Comparison of ENCODE assay signal across 8 mouse cellular contexts in genomic region chr7:127842001-127842718, GRCm38 (mm10). TPM values are rescaled to one million over a fixed set of nuclear protein-coding genes. Genes with fewer than 3 reads are reported as not detected.
DNase-seq lines count a peak whose midpoint lies in the region; ATAC-seq lines count a peak whose summit lies in the region.

No protein-coding gene starts in this region.

- peak overlapping the region; percentile 81 for H3K9ac ChIP-seq in embryonic facial prominence, embryonic 13.5 days
- H3K9ac ChIP-seq in limb, embryonic 13.5 days = peak overlapping the region; percentile 79
- H3K9ac ChIP-seq in midbrain, embryonic 15.5 days = peak overlapping the region; percentile 60

- H3K4me2 ChIP-seq in embryonic facial prominence, embryonic 13.5 days = peak overlapping the region; percentile 94
- H3K4me2 ChIP-seq in limb, embryonic 13.5 days (replicated peaks) = peak overlapping the region; percentile 79
- H3K4me2 ChIP-seq in midbrain, embryonic 15.5 days = peak overlapping the region; percentile 89

- H3K4me3 ChIP-seq in embryonic facial prominence, embryonic 13.5 days = peak overlapping the region; percentile 83
- H3K4me3 ChIP-seq in limb, embryonic 13.5 days = peak overlapping the region; percentile 84
- H3K4me3 ChIP-seq in midbrain, embryonic 15.5 days = peak overlapping the region; percentile 66

- H3K9me3 ChIP-seq in embryonic facial prominence, embryonic 13.5 days = no peaks in the 10 kb centered on the region
- no peaks in the 10 kb centered on the region for H3K9me3 ChIP-seq in limb, embryonic 13.5 days
- H3K9me3 ChIP-seq in midbrain, embryonic 15.5 days = no peaks in the 10 kb centered on the region

- peaks cover 12% of the 10 kb centered on the region for H3K4me1 ChIP-seq in embryonic facial prominence, embryonic 13.5 days
- H3K4me1 ChIP-seq in limb, embryonic 13.5 days = peaks cover 14% of the 10 kb centered on the region
- H3K4me1 ChIP-seq in midbrain, embryonic 15.5 days = peaks cover 15% of the 10 kb centered on the region

- peak overlapping the region; percentile 93 for H3K27ac ChIP-seq in embryonic facial prominence, embryonic 13.5 days
- peak overlapping the region; percentile 89 for H3K27ac ChIP-seq in limb, embryonic 13.5 days
- H3K27ac ChIP-seq in midbrain, embryonic 15.5 days = peak overlapping the region; percentile 90

- no peak; the same call in 1 of the 2 replicates for ATAC-seq in embryonic facial prominence, embryonic 13.5 days (ENCODE audit: insufficient number of reproducible peaks, insufficient read depth, low FRiP score, low TSS enrichment, low read depth)
- peak; percentile 57 for ATAC-seq in limb, embryonic 13.5 days (ENCODE audit: low FRiP score, low read depth)
- peak; percentile 68 for ATAC-seq in midbrain, embryonic 15.5 days (replicated peaks)

- under 1% methylated on average over 40 of the region's 40 CpGs for WGBS in embryonic facial prominence, embryonic 13.5 days
- WGBS in limb, embryonic 13.5 days = under 1% methylated on average over 40 of the region's 40 CpGs
- 1% methylated on average over 40 of the region's 40 CpGs for WGBS in midbrain, embryonic 15.5 days

- peak; percentile 86 for DNase-seq in 416B (ENCODE audit: low read depth)
- peak; percentile 86 to 89 for DNase-seq in adrenal gland, postnatal 36 days
- DNase-seq in heart, adult 18-20 months = peak; percentile 88 to 90
- peak; percentile 87 for DNase-seq in kidney, adult 18-20 months
- DNase-seq in spleen, adult 18-20 months = peak; percentile 67 to 75

- peaks cover 28% of the 10 kb centered on the region for H3K36me3 ChIP-seq in embryonic facial prominence, embryonic 13.5 days
- H3K36me3 ChIP-seq in limb, embryonic 13.5 days = peaks cover 34% of the 10 kb centered on the region
- no peaks in the 10 kb centered on the region for H3K36me3 ChIP-seq in midbrain, embryonic 15.5 days (replicated peaks)

- no peaks in the 10 kb centered on the region for H3K27me3 ChIP-seq in embryonic facial prominence, embryonic 13.5 days
- H3K27me3 ChIP-seq in limb, embryonic 13.5 days = no peaks in the 10 kb centered on the region
- no peaks in the 10 kb centered on the region for H3K27me3 ChIP-seq in midbrain, embryonic 15.5 days (replicated peaks)

RNA-seq across cellular contexts. Expression of gene Stx1b, which starts 17.8 kb away (rescaled TPM):
- 1 to 10 TPM; 4.4 to 4.5 TPM for total RNA-seq in adrenal gland, postnatal 36 days (2021)
- 7.4 and 8.7 TPM in 2 replicates for polyA plus RNA-seq in embryonic facial prominence, embryonic 13.5 days (2015; fragmentation: Nextera tagmentation; extraction: Ambion mirVana)
- under 1 TPM; 0.30 to 0.72 TPM for total RNA-seq in heart, adult 18-20 months (2021)
- polyA plus RNA-seq in limb, embryonic 13.5 days (2015; fragmentation: Nextera tagmentation; extraction: Ambion mirVana) = 7.7 and 8.1 TPM in 2 replicates
- 70.0 and 72.9 TPM in 2 replicates for polyA plus RNA-seq in midbrain, embryonic 15.5 days (2015; fragmentation: Nextera tagmentation; extraction: Ambion mirVana)

RNA-seq across cellular contexts. Expression of gene Stx4a, which starts 18.1 kb away (rescaled TPM):
- total RNA-seq in adrenal gland, postnatal 36 days (2021) = 100 to 1,000 TPM in 1 of 2 experiments, 10 to 100 TPM in 1; 92.5 to 108 TPM
- polyA plus RNA-seq in embryonic facial prominence, embryonic 13.5 days (2015; fragmentation: Nextera tagmentation; extraction: Ambion mirVana) = 61.0 and 73.1 TPM in 2 replicates
- total RNA-seq in heart, adult 18-20 months (2021) = 10 to 100 TPM; 66.5 to 67.0 TPM
- polyA plus RNA-seq in limb, embryonic 13.5 days (2015; fragmentation: Nextera tagmentation; extraction: Ambion mirVana) = 53.2 and 55.6 TPM in 2 replicates
- polyA plus RNA-seq in midbrain, embryonic 15.5 days (2015; fragmentation: Nextera tagmentation; extraction: Ambion mirVana) = 19.5 and 21.8 TPM in 2 replicates

RNA-seq across cellular contexts. Expression of gene Zfp646, which starts 33.9 kb away (rescaled TPM):
- total RNA-seq in adrenal gland, postnatal 36 days (2021) = 10 to 100 TPM; 30.0 to 31.2 TPM
- 11.4 and 12.3 TPM in 2 replicates for polyA plus RNA-seq in embryonic facial prominence, embryonic 13.5 days (2015; fragmentation: Nextera tagmentation; extraction: Ambion mirVana)
- 10 to 100 TPM; 16.7 to 17.9 TPM for total RNA-seq in heart, adult 18-20 months (2021)
- 10.5 and 11.6 TPM in 2 replicates for polyA plus RNA-seq in limb, embryonic 13.5 days (2015; fragmentation: Nextera tagmentation; extraction: Ambion mirVana)
- 10.6 and 11.4 TPM in 2 replicates for polyA plus RNA-seq in midbrain, embryonic 15.5 days (2015; fragmentation: Nextera tagmentation; extraction: Ambion mirVana)

RNA-seq across cellular contexts. Expression of gene Zfp668, which starts 34.5 kb away (rescaled TPM):
- total RNA-seq in adrenal gland, postnatal 36 days (2021) = 1 to 10 TPM; 6.3 to 7.7 TPM
- polyA plus RNA-seq in embryonic facial prominence, embryonic 13.5 days (2015; fragmentation: Nextera tagmentation; extraction: Ambion mirVana) = 24.9 and 28.2 TPM in 2 replicates
- 1 to 10 TPM; 3.4 to 4.1 TPM for total RNA-seq in heart, adult 18-20 months (2021)
- 23.0 and 24.4 TPM in 2 replicates for polyA plus RNA-seq in limb, embryonic 13.5 days (2015; fragmentation: Nextera tagmentation; extraction: Ambion mirVana)
- 46.8 and 48.1 TPM in 2 replicates for polyA plus RNA-seq in midbrain, embryonic 15.5 days (2015; fragmentation: Nextera tagmentation; extraction: Ambion mirVana)

RNA-seq across cellular contexts. Expression of gene Hsd3b7, which starts 41.8 kb away (rescaled TPM):
- 10 to 100 TPM; 30.0 to 53.3 TPM for total RNA-seq in adrenal gland, postnatal 36 days (2021)
- polyA plus RNA-seq in embryonic facial prominence, embryonic 13.5 days (2015; fragmentation: Nextera tagmentation; extraction: Ambion mirVana) = 15.0 and 15.2 TPM in 2 replicates
- total RNA-seq in heart, adult 18-20 months (2021) = 10 to 100 TPM; 10.8 to 13.9 TPM
- polyA plus RNA-seq in limb, embryonic 13.5 days (2015; fragmentation: Nextera tagmentation; extraction: Ambion mirVana) = 11.2 and 11.3 TPM in 2 replicates
- 8.9 and 10.2 TPM in 2 replicates for polyA plus RNA-seq in midbrain, embryonic 15.5 days (2015; fragmentation: Nextera tagmentation; extraction: Ambion mirVana)
